Mouse (Mus musculus): Measurements from ENCODE around the gene 4931414P19Rik.

- TF ChIP-seq CTCF (IDR thresholded peaks at IDR 0.05; ENCODE audit: control insufficient read depth, insufficient read depth, low read length) (no peak), POLR2A (IDR thresholded peaks at IDR 0.05; ENCODE audit: borderline replicate concordance, control insufficient read depth, low read depth, low read length) (no peak)
Observed at GRCm38 (mm10) chr14:54574253-54574652, 31.5 kb downstream of the 4931414P19Rik start.
